Mouse (Mus musculus): Measurements from ENCODE around the gene Kank3.

- TF ChIP-seq POLR2A (IDR thresholded peaks at IDR 0.05; ENCODE audit: borderline replicate concordance, control insufficient read depth, low read depth, low read length): no peak
- no peak for TF ChIP-seq CTCF (IDR thresholded peaks at IDR 0.05; ENCODE audit: control insufficient read depth, insufficient read depth, low read length)
These were observed 19.2 kb downstream of the Kank3 start for GRCm38 (mm10) chr17:33829561-33829960.
